Mouse (Mus musculus) MEL (cell line): Measurements from ENCODE around the gene Hdac7. TPM values are rescaled to one million over a fixed set of nuclear protein-coding genes. Genes with fewer than 3 reads are reported as not detected.

ENCODE experiments used
- DNase-seq: peaks from one replicate; pipeline ENCODE4 v3.0.0; 2011; ENCODE audit warnings: low read depth, low spot score
- H3K27ac ChIP-seq: 2 replicates; pipeline ENCODE4 v1.5.1; 2012; ENCODE audit warnings: low read depth, mild to moderate bottlenecking, control low read depth, low read length, moderate library complexity; ENCODE audit not compliant: control insufficient read depth
- H3K27me3 ChIP-seq, 2 experiments: fragments of 150-350 bp in 1 of 2; sonication (generic) in 1 of 2; 2 replicates each; pipeline ENCODE4 v1.6.1; 2012; ENCODE audit warnings: low read length in 2 of 2, mild to moderate bottlenecking in 2 of 2, improper control_type of control experiment in 1 of 2, moderate library complexity in 1 of 2; ENCODE audit not compliant: insufficient read depth in 2 of 2, control insufficient read depth in 1 of 2
- H3K36me3 ChIP-seq, 2 experiments: 2 replicates each; pipeline ENCODE4 v1.6.1; 2012 to 2014; ENCODE audit warnings: low read length in 2 of 2, improper control_type of control experiment in 1 of 2, inconsistent platforms in 1 of 2, mild to moderate bottlenecking in 1 of 2; ENCODE audit not compliant: insufficient read depth in 2 of 2, control insufficient read depth in 1 of 2
- H3K4me1 ChIP-seq, 2 experiments: fragments of 150-350 bp in 1 of 2; sonication (generic) in 1 of 2; 2 replicates each; pipeline ENCODE4 v1.6.1; 2012; ENCODE audit warnings: low read length in 2 of 2, improper control_type of control experiment in 1 of 2, mild to moderate bottlenecking in 1 of 2; ENCODE audit not compliant: insufficient read depth in 2 of 2, control insufficient read depth in 1 of 2
- H3K4me3 ChIP-seq, 2 experiments: fragments of 150-350 bp in 1 of 2; sonication (generic) in 1 of 2; 2 replicates each; pipeline ENCODE4 v1.5.1; 2012; ENCODE audit warnings: low read depth in 2 of 2, low read length in 2 of 2, mild to moderate bottlenecking in 2 of 2, moderate library complexity in 2 of 2, control low read depth in 1 of 2, improper control_type of control experiment in 1 of 2; ENCODE audit not compliant: control insufficient read depth in 1 of 2, insufficient read depth in 1 of 2
- H3K79me2 ChIP-seq: 2 replicates; pipeline ENCODE4 v1.6.1; 2012; ENCODE audit warnings: mild to moderate bottlenecking, low read length, moderate library complexity; ENCODE audit not compliant: control insufficient read depth, poor library complexity, insufficient read depth
- H3K9ac ChIP-seq: 2 replicates; pipeline ENCODE4 v1.6.1; 2012; ENCODE audit warnings: low read depth, mild to moderate bottlenecking, control low read depth, low read length, moderate library complexity; ENCODE audit not compliant: control insufficient read depth, poor library complexity, severe bottlenecking
- H3K9me3 ChIP-seq: fragments of 150-350 bp; sonication (generic); replicated peaks from 2 replicates; pipeline ENCODE4 v1.6.1; 2012; ENCODE audit warnings: mild to moderate bottlenecking, low read length, improper control_type of control experiment, moderate library complexity; ENCODE audit not compliant: insufficient read depth
- BHLHE40 ChIP-seq: IDR thresholded peaks from 2 replicates; pipeline ENCODE4 v1.6.1; 2012; ENCODE audit warnings: low read depth, mild to moderate bottlenecking, inconsistent platforms, low read length, improper control_type of control experiment, borderline replicate concordance
- CTCF ChIP-seq, 3 experiments: IDR thresholded peaks in 2 of 3; conservative IDR thresholded peaks in 1 of 3; 2 replicates each; pipeline ENCODE4 v1.5.1; 2011 to 2012; ENCODE audit warnings: low read length in 3 of 3, low read depth in 2 of 3, mild to moderate bottlenecking in 2 of 3, improper control_type of control experiment in 1 of 3, inconsistent platforms in 1 of 3, mixed read lengths in 1 of 3, moderate library complexity in 1 of 3; ENCODE audit not compliant: control insufficient read depth in 1 of 3, insufficient read depth in 1 of 3, poor library complexity in 1 of 3, severe bottlenecking in 1 of 3
- EP300 ChIP-seq, 2 experiments: IDR thresholded peaks; 2 replicates each; pipeline ENCODE4 v1.6.1; 2011; ENCODE audit warnings: improper control_type of control experiment in 2 of 2, low read length in 2 of 2, low read depth in 1 of 2, mild to moderate bottlenecking in 1 of 2
- GATA1 ChIP-seq: IDR thresholded peaks from 2 replicates; pipeline ENCODE4 v1.6.1; 2011; ENCODE audit warnings: low read depth, low read length, improper control_type of control experiment
- HCFC1 ChIP-seq: IDR thresholded peaks from 2 replicates; pipeline ENCODE4 v1.6.1; 2012; ENCODE audit warnings: low read depth, mild to moderate bottlenecking, inconsistent platforms, low read length, improper control_type of control experiment, moderate library complexity
- JUND ChIP-seq: IDR thresholded peaks from 2 replicates; pipeline ENCODE4 v1.6.1; 2011; ENCODE audit warnings: low read depth, mild to moderate bottlenecking, improper control_type of control experiment, low read length
- MAFK ChIP-seq: IDR thresholded peaks from 2 replicates; pipeline ENCODE4 v1.6.1; 2011; ENCODE audit warnings: low read depth, mild to moderate bottlenecking, low read length, improper control_type of control experiment, borderline replicate concordance
- MAZ ChIP-seq: IDR thresholded peaks from 2 replicates; pipeline ENCODE4 v1.6.1; 2012; ENCODE audit warnings: low read depth, mild to moderate bottlenecking, inconsistent platforms, low read length, improper control_type of control experiment
- MEF2A ChIP-seq: IDR thresholded peaks from 2 replicates; pipeline ENCODE4 v1.6.1; 2014; ENCODE audit warnings: low read depth, mild to moderate bottlenecking, inconsistent platforms, low read length, improper control_type of control experiment; ENCODE audit not compliant: poor library complexity, insufficient replicate concordance, severe bottlenecking; ENCODE audit errors: extremely low read depth
- MYB ChIP-seq: IDR thresholded peaks from 2 replicates; pipeline ENCODE4 v1.6.1; 2011; ENCODE audit warnings: mild to moderate bottlenecking, low read depth, low read length, improper control_type of control experiment
- MYC ChIP-seq: IDR thresholded peaks from 2 replicates; pipeline ENCODE4 v1.6.1; 2011; ENCODE audit warnings: low read depth, mild to moderate bottlenecking, low read length, improper control_type of control experiment, moderate library complexity
- NELFE ChIP-seq: IDR thresholded peaks from 2 replicates; pipeline ENCODE4 v1.6.1; 2011; ENCODE audit warnings: low read depth, low read length, improper control_type of control experiment
- POLR2A ChIP-seq, 2 experiments: IDR thresholded peaks; 2 replicates each; pipeline ENCODE4 v1.6.1; 2011 to 2012; ENCODE audit warnings: low read length in 2 of 2, mild to moderate bottlenecking in 2 of 2, control low read depth in 1 of 2, improper control_type of control experiment in 1 of 2, low read depth in 1 of 2, moderate library complexity in 1 of 2; ENCODE audit not compliant: control insufficient read depth in 1 of 2, insufficient read depth in 1 of 2, poor library complexity in 1 of 2
- RAD21 ChIP-seq: IDR thresholded peaks from 2 replicates; pipeline ENCODE4 v1.6.1; 2011; ENCODE audit warnings: mild to moderate bottlenecking, low read depth, low read length, improper control_type of control experiment
- RCOR1 ChIP-seq: IDR thresholded peaks from 2 replicates; pipeline ENCODE4 v1.6.1; 2012; ENCODE audit warnings: low read depth, mild to moderate bottlenecking, inconsistent platforms, low read length, improper control_type of control experiment
- SIN3A ChIP-seq: IDR thresholded peaks from 2 replicates; pipeline ENCODE4 v1.6.1; 2012; ENCODE audit warnings: low read length, improper control_type of control experiment, inconsistent platforms
- TAL1 ChIP-seq: IDR thresholded peaks from 2 replicates; pipeline ENCODE4 v1.6.1; 2012; ENCODE audit warnings: mild to moderate bottlenecking, inconsistent platforms, low read length, moderate library complexity, mixed read lengths
- TBP ChIP-seq: IDR thresholded peaks from 2 replicates; pipeline ENCODE4 v1.8.0; 2011; ENCODE audit warnings: low read depth, low read length, improper control_type of control experiment
- USF1 ChIP-seq: IDR thresholded peaks from 2 replicates; pipeline ENCODE4 v1.6.1; 2014; ENCODE audit warnings: low read depth, mild to moderate bottlenecking, inconsistent platforms, low read length, improper control_type of control experiment, moderate library complexity
- ZC3H11A ChIP-seq: IDR thresholded peaks from 2 replicates; pipeline ENCODE4 v1.6.1; 2012; ENCODE audit warnings: low read depth, mild to moderate bottlenecking, inconsistent platforms, low read length, improper control_type of control experiment
- ZMIZ1 ChIP-seq: IDR thresholded peaks from 2 replicates; pipeline ENCODE4 v1.6.1; 2012; ENCODE audit warnings: low read depth, mild to moderate bottlenecking, inconsistent platforms, low read length, improper control_type of control experiment, moderate library complexity
- ZNF384 ChIP-seq: IDR thresholded peaks from 2 replicates; pipeline ENCODE4 v1.6.1; 2012; ENCODE audit warnings: low read depth, mild to moderate bottlenecking, inconsistent platforms, low read length, improper control_type of control experiment
- polyA plus RNA-seq, 2 experiments: library from polyadenylated mRNA; stranded (reverse) in 1 of 2; unstranded in 1 of 2; fragments of >175 nt in 1 of 2; fragments of >200 nt in 1 of 2; gene quantifications; 2 replicates each; pipeline versions ENCODE4 v1.2.1 to v1.2.4; 2012; ENCODE audit warnings: low replicate concordance in 2 of 2, low read depth in 1 of 2; ENCODE audit not compliant: insufficient read length in 2 of 2, insufficient read depth in 1 of 2, missing spikeins in 1 of 2
- total RNA-seq: library from RNA; depleted of rRNA; stranded (reverse); fragments of 300-350 nt; gene quantifications from 2 replicates; pipeline ENCODE4 v1.2.3, GENCODE M21; 2012

The Hdac7 gene
- total and polyA plus RNA-seq, 3 experiments: 100 to 389 TPM; not detected in 1

- Histone ChIP-seq H3K36me3 (no peaks in the 10 kb centered on the region; a peak in 1 of 4 replicates), H3K9ac (no peak overlapping the region), H3K27ac (no peak overlapping the region), H3K4me3 (no peak overlapping the region), H3K4me1 (no peaks in the 10 kb centered on the region), H3K27me3 (no peaks in the 10 kb centered on the region), H3K79me2 (no peaks in the 10 kb centered on the region), H3K9me3 (no peaks in the 10 kb centered on the region)
- TF ChIP-seq POLR2A (IDR thresholded peaks at IDR 0.05; ENCODE audit: control insufficient read depth in 1 of 2, insufficient read depth in 1 of 2, low read depth in 1 of 2, low read length in 2 of 2, poor library complexity in 1 of 2): peak in 1 of 2 experiments; percentile 23; a peak in 1 of 4 replicates
- TF ChIP-seq MYB: no peak
- TF ChIP-seq SIN3A: no peak
- DNase-seq: no peak
These were observed 31.5 kb upstream of the Hdac7 start for GRCm38 (mm10) chr15:97875784-97876183.

GRCm38 (mm10) chr15:97873717-97874116 is 29.4 kb upstream of the Hdac7 start:
- H3K36me3 ChIP-seq: peaks cover 2 to 8% of the 10 kb centered on the region in 2 experiments; a peak in 3 of 4 replicates
- no peak overlapping the region for H3K9ac ChIP-seq
- no peak for DNase-seq
- peaks cover 4 to 12% of the 10 kb centered on the region in 2 experiments for H3K4me1 ChIP-seq
- TF ChIP-seq ZMIZ1: peak; percentile 2; the same call in 1 of the 2 replicates
- no peak for TF ChIP-seq CTCF (IDR thresholded peaks at IDR 0.05 in 2 of 3, conservative IDR thresholded peaks at IDR 0.05 in 1 of 3; ENCODE audit: control insufficient read depth in 1 of 3, insufficient read depth in 1 of 3, low read depth in 2 of 3, low read length in 3 of 3, poor library complexity in 1 of 3, severe bottlenecking in 1 of 3)
- TF ChIP-seq MYB: 0 out of 2 replicates have a peak, but pooled peaks have one; percentile 10
- TF ChIP-seq, all 39 proteins: peak for 2
- Histone ChIP-seq H3K79me2 (no peaks in the 10 kb centered on the region), H3K4me3 (no peak overlapping the region), H3K27ac (no peak overlapping the region), H3K9me3 (no peaks in the 10 kb centered on the region), H3K27me3 (no peaks in the 10 kb centered on the region)

GRCm38 (mm10) chr15:97872161-97872560 is 27.9 kb upstream of the Hdac7 start:
- DNase-seq: no peak
- no peak overlapping the region for H3K9ac ChIP-seq
- H3K4me1 ChIP-seq: peaks cover 7 to 15% of the 10 kb centered on the region in 2 experiments
- peaks cover 8 to 11% of the 10 kb centered on the region in 2 experiments for H3K36me3 ChIP-seq
- no peaks in the 10 kb centered on the region for H3K79me2 ChIP-seq
- H3K4me3 ChIP-seq: no peak overlapping the region
- no peaks in the 10 kb centered on the region for H3K9me3 ChIP-seq
- H3K27ac ChIP-seq: no peak overlapping the region
- no peaks in the 10 kb centered on the region for H3K27me3 ChIP-seq
- no peak for TF ChIP-seq MAFK
- no peak for TF ChIP-seq MYB
- no peak for TF ChIP-seq ZNF384
- TF ChIP-seq RCOR1: no peak
- no peak for TF ChIP-seq BHLHE40
- no peak for TF ChIP-seq USF1
- no peak for TF ChIP-seq TBP
- TF ChIP-seq HCFC1: no peak
- no peak for TF ChIP-seq EP300 (IDR thresholded peaks at IDR 0.05; ENCODE audit: low read depth in 1 of 2, low read length in 2 of 2)
- no peak for TF ChIP-seq MAZ
- TF ChIP-seq MYC: no peak
- TF ChIP-seq TAL1: no peak
- no peak; a peak in 1 of 4 replicates for TF ChIP-seq POLR2A (IDR thresholded peaks at IDR 0.05; ENCODE audit: control insufficient read depth in 1 of 2, insufficient read depth in 1 of 2, low read depth in 1 of 2, low read length in 2 of 2, poor library complexity in 1 of 2)
- no peak for TF ChIP-seq NELFE
- no peak for TF ChIP-seq GATA1
- no peak for TF ChIP-seq JUND
- TF ChIP-seq ZC3H11A: no peak
- TF ChIP-seq RAD21: no peak
- TF ChIP-seq MEF2A: no peak
- no peak for TF ChIP-seq ZMIZ1
